Mouse (Mus musculus) small intestine, adult 2 months (tissue): ENCODE results near the gene E130308A19Rik. TPM values are rescaled to one million over a fixed set of nuclear protein-coding genes. Genes with fewer than 3 reads are reported as not detected.
A peak's percentile ranks its signal among the peaks of the same experiment; 100 is the strongest.

Experiments
- H3K27ac ChIP-seq: fragments of 200-500 bp; 2 replicates; pipeline ENCODE4 v1.5.1; 2012; ENCODE audit warnings: low read depth, low read length, control low read depth, inconsistent platforms; ENCODE audit not compliant: insufficient read depth
- H3K27me3 ChIP-seq: fragments of 200-500 bp; 2 replicates; pipeline ENCODE4 v1.6.1; 2012; ENCODE audit warnings: mild to moderate bottlenecking, moderate library complexity, low read length, inconsistent platforms; ENCODE audit not compliant: control insufficient read depth, insufficient read depth
- H3K36me3 ChIP-seq: fragments of 200-500 bp; 2 replicates; pipeline ENCODE4 v1.6.1; 2012; ENCODE audit warnings: mild to moderate bottlenecking, low read length, control low read depth, inconsistent platforms; ENCODE audit not compliant: control insufficient read depth, insufficient read depth
- H3K4me1 ChIP-seq: fragments of 200-500 bp; 2 replicates; pipeline ENCODE4 v1.6.1; 2012; ENCODE audit warnings: low read length, inconsistent platforms, mixed read lengths; ENCODE audit not compliant: control insufficient read depth, insufficient read depth, insufficient read length
- H3K4me3 ChIP-seq: fragments of 200-500 bp; 2 replicates; pipeline ENCODE4 v1.5.1; 2012; ENCODE audit warnings: low read depth, mild to moderate bottlenecking, control low read depth, inconsistent platforms, low read length, moderate library complexity
- CTCF ChIP-seq: fragments of 200-500 bp; IDR thresholded peaks from 2 replicates; pipeline ENCODE4 v1.5.1; 2012; ENCODE audit warnings: low read depth, mild to moderate bottlenecking, control low read depth, inconsistent platforms, low read length, moderate library complexity, mixed read lengths; ENCODE audit not compliant: insufficient replicate concordance, insufficient read length; ENCODE audit errors: extremely low read depth
- POLR2A ChIP-seq: fragments of 200-500 bp; IDR thresholded peaks from 2 replicates; pipeline ENCODE4 v1.6.1; 2012; ENCODE audit warnings: low read depth, mild to moderate bottlenecking, control low read depth, inconsistent platforms, low read length, moderate library complexity
- WGBS: fragments of 180-500 bp; shearing (Covaris S2); methylation state at CpG from one replicate; pipeline ENCODE4 v1.1.7; 2018; 5-methylcytosine and 5-hydroxymethylcytosine counted together
- polyA plus RNA-seq: library from polyadenylated mRNA; depleted of rRNA; stranded (reverse); fragments of >200 nt; gene quantifications from 2 replicates; pipeline ENCODE4 v1.2.3, GENCODE M21; 2012; rRNA removed

E130308A19Rik gene
- polyA plus RNA-seq: 1.6 and 4.3 TPM in 2 replicates

- Histone ChIP-seq H3K4me1 (no peaks in the 10 kb centered on the region), H3K27me3 (no peaks in the 10 kb centered on the region), H3K4me3 (peak within 1 kb of the TSS; percentile 95), H3K36me3 (no peaks in the 10 kb centered on the region), H3K27ac (peak within 1 kb of the TSS; percentile 14)
- no peak for TF ChIP-seq CTCF
- TF ChIP-seq POLR2A: peak; percentile 48; the same call in 1 of the 2 replicates
- 1% methylated on average over 115 of the region's 120 CpGs for WGBS
Measured at GRCm38 (mm10) chr4:59625998-59626910, at the start of gene E130308A19Rik. Gene E130308A19Rik, plus strand, starts transcription at chr4:59626211.

GRCm38 (mm10) chr4:59580495-59581281 lies 45.3 kb upstream of the E130308A19Rik start:
- H3K27me3 ChIP-seq: no peaks in the 10 kb centered on the region
- TF ChIP-seq CTCF (no peak), POLR2A (no peak)
- under 1% methylated on average over 23 of the region's 23 CpGs for WGBS

GRCm38 (mm10) chr4:59581314-59582185 lies 44.5 kb upstream of the E130308A19Rik start, which contains the start of gene Hsdl2:
Gene Hsdl2, plus strand, starts transcription at chr4:59581563.
- peaks cover 6% of the 10 kb centered on the region; the same call in 1 of the 2 replicates for H3K4me1 ChIP-seq
- H3K27me3 ChIP-seq: no peaks in the 10 kb centered on the region
- H3K36me3 ChIP-seq: no peaks in the 10 kb centered on the region
- WGBS: under 1% methylated on average over 61 of the region's 61 CpGs
- TF ChIP-seq CTCF (no peak), POLR2A (no peak; the same call in 1 of the 2 replicates)
- peak within 1 kb of the TSS; percentile 69 for H3K27ac ChIP-seq
- H3K4me3 ChIP-seq: peak within 1 kb of the TSS; percentile 91

More at GRCm38 (mm10) chr4:59580495-59581281, 45.3 kb upstream of the E130308A19Rik start:
- H3K4me3 ChIP-seq: peak overlapping the region; percentile 91
- H3K36me3 ChIP-seq: no peaks in the 10 kb centered on the region
- H3K4me1 ChIP-seq: peaks cover 6% of the 10 kb centered on the region; the same call in 1 of the 2 replicates
- H3K27ac ChIP-seq: peak overlapping the region; percentile 69

GRCm38 (mm10) chr4:59582186-59582585 lies 43.8 kb upstream of the E130308A19Rik start:
- WGBS: 11% methylated on average over 6 of the region's 6 CpGs
- TF ChIP-seq POLR2A: no peak
- no peak for TF ChIP-seq CTCF

DNA sequence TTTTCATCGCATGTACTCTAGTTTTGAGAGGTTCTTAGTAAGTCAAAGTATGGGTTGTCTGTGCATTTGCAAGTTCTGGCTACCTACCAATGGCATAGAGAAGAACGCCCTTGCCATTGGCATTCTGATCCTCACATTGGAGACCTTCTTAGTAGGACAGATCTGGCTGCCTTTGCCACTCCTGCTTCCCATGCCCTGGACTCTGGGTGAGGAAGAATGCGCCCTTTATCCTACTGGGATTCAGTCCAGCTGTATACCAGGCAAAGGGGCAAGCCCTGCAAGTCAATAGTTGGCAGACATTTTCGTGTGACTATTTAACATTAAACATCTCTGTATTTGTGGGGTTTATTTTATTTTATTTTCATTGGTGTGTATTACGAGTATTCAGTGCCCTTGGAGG lies 40.9 kb upstream of the E130308A19Rik start:
- no peak overlapping the region for H3K4me3 ChIP-seq
- no peak overlapping the region for H3K27ac ChIP-seq
- no peak for TF ChIP-seq CTCF
- no peak for TF ChIP-seq POLR2A
- H3K4me1 ChIP-seq: peaks cover 6% of the 10 kb centered on the region; the same call in 1 of the 2 replicates
- no peaks in the 10 kb centered on the region for H3K36me3 ChIP-seq
- WGBS: 35% methylated on average over 5 of the region's 5 CpGs
- H3K27me3 ChIP-seq: no peaks in the 10 kb centered on the region

More at GRCm38 (mm10) chr4:59582186-59582585, 43.8 kb upstream of the E130308A19Rik start:
- Histone ChIP-seq H3K4me1 (peaks cover 6% of the 10 kb centered on the region; the same call in 1 of the 2 replicates), H3K36me3 (no peaks in the 10 kb centered on the region), H3K27ac (no peak overlapping the region), H3K4me3 (no peak overlapping the region; the same call in 1 of the 2 replicates), H3K27me3 (no peaks in the 10 kb centered on the region)

- Histone ChIP-seq H3K27ac (no peak overlapping the region), H3K27me3 (no peaks in the 10 kb centered on the region), H3K36me3 (no peaks in the 10 kb centered on the region), H3K4me1 (no peaks in the 10 kb centered on the region), H3K4me3 (no peak overlapping the region)
- no peak for TF ChIP-seq POLR2A
- no peak for TF ChIP-seq CTCF
- WGBS: 80% methylated on average over 2 of the region's 2 CpGs
Measured at GRCm38 (mm10) chr4:59587215-59587871, 38.7 kb upstream of the E130308A19Rik start.
